Mouse (Mus musculus) cerebellum, adult 2 months (tissue): ENCODE measurements at regions not wholly inside any gene's neighbourhood (a gene's known extent, or its start where the extent isn't known, plus 50 kb on each side); places are given as distances from the start of the nearest gene placed in this dataset.

Experiments
- DNase-seq, 2 experiments: peaks; one replicate each; pipeline ENCODE4 v3.0.0; 2021
- H3K27ac ChIP-seq: fragments of 200-500 bp; 2 replicates; pipeline ENCODE4 v1.5.1; 2012; ENCODE audit warnings: low read length, control low read depth, inconsistent platforms; ENCODE audit not compliant: insufficient read depth
- H3K27me3 ChIP-seq: fragments of 200-500 bp; 2 replicates; pipeline ENCODE4 v1.6.1; 2012; ENCODE audit warnings: inconsistent platforms, mild to moderate bottlenecking, low read length, moderate library complexity; ENCODE audit not compliant: control insufficient read depth, insufficient read depth
- H3K4me1 ChIP-seq: fragments of 200-500 bp; 2 replicates; pipeline ENCODE4 v1.6.1; 2011; ENCODE audit warnings: low read length; ENCODE audit not compliant: control insufficient read depth, insufficient read depth
- H3K4me3 ChIP-seq: fragments of 200-500 bp; replicated peaks from 2 replicates; pipeline ENCODE3; 2011; ENCODE audit warnings: mild to moderate bottlenecking, low read depth, low read length, control low read depth; ENCODE audit not compliant: insufficient read depth
- CTCF ChIP-seq: fragments of 200-500 bp; IDR thresholded peaks from 2 replicates; pipeline ENCODE4 v1.5.1; 2011; ENCODE audit warnings: low read depth, mild to moderate bottlenecking, control low read depth, low read length, moderate library complexity, borderline replicate concordance; ENCODE audit not compliant: insufficient read depth
- POLR2A ChIP-seq: fragments of 200-500 bp; IDR thresholded peaks from 2 replicates; pipeline ENCODE4 v1.6.1; 2011; ENCODE audit warnings: low read length, control low read depth, borderline replicate concordance; ENCODE audit not compliant: insufficient read depth
- WGBS: fragments of 180-500 bp; shearing (Covaris S2); methylation state at CpG from one replicate; pipeline ENCODE4 v1.1.7; 2018; 5-methylcytosine and 5-hydroxymethylcytosine counted together

DNA sequence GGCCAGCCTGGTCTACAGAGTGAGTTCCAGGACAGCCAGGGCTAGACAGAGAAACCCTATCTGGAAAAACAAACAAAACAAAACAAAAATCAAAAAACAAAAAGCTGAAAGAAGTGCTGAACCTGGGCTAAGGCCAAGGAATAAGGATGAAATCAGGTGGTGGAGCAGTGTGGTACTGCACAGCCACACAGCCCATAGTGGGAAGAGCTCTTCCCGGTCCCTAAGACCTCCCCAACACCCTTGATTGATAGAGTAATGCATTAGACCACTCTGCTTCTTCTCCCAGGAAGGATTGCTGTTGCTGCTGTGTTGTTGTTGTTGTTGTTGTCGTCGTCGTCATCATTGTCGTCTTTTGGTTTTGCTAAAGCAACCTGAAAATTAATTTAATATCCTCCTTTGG lies 118.2 kb upstream of the Mafb start:
- 77% methylated on average over 5 of the region's 5 CpGs for WGBS
- Histone ChIP-seq H3K27me3 (no peaks in the 10 kb centered on the region; the same call in 1 of the 2 replicates), H3K27ac (no peak overlapping the region), H3K4me3 (no peak overlapping the region), H3K4me1 (no peaks in the 10 kb centered on the region)
- no peak for TF ChIP-seq POLR2A
- no peak for TF ChIP-seq CTCF
- DNase-seq, result no peak

DNA sequence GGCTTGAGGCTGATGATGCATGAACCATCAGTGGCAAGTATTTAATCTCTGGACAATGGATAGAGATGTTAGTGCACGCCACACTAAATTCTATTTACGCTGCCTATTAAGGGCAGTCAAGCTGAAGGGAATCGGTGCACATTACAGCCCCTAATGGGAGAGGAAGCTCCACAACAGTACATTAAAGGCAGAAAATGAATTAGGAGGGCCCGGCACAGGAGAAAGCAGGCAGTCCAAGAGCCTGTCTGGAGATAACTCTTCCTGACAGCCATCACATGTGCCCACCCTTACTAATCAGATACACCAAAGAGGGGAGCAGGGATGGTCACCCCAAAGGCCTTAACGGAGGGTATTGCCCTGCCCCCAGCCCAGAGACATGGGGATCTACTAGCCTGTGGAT lies 118.7 kb upstream of the Mafb start:
- H3K4me1 ChIP-seq, result no peaks in the 10 kb centered on the region
- WGBS, result 39% methylated on average over 5 of the region's 5 CpGs
- no peak overlapping the region for H3K27ac ChIP-seq
- no peaks in the 10 kb centered on the region; the same call in 1 of the 2 replicates for H3K27me3 ChIP-seq
- no peak for TF ChIP-seq CTCF
- TF ChIP-seq POLR2A, result no peak
- no peak overlapping the region for H3K4me3 ChIP-seq
- no peak for DNase-seq

DNA sequence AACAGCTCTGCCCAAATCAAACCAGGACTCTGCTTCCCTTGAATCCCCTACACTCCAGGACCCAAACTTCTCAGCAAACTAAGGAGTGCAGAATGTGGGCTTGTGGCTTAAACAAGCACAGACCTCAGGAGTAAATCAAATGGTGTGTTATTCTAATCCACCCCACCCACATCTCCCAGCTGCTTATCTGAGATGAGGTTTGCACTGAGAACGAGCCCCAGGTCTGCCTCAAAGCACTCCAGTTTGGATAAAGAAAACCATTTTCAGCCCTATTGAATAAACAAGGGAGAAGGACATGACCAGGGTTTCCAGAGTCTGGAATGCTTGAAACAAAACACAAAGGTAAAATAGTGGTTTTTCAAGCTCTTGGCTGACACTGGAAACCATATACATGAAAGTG lies 132.9 kb upstream of the Mafb start:
- no peaks in the 10 kb centered on the region; the same call in 1 of the 2 replicates for H3K27me3 ChIP-seq
- H3K4me1 ChIP-seq, result no peaks in the 10 kb centered on the region; the same call in 1 of the 2 replicates
- DNase-seq, result no peak
- H3K27ac ChIP-seq, result no peak overlapping the region
- no peak for TF ChIP-seq CTCF
- TF ChIP-seq POLR2A, result no peak
- 69% methylated on average over 1 of the region's 1 CpGs for WGBS
- H3K4me3 ChIP-seq, result no peak overlapping the region

DNA sequence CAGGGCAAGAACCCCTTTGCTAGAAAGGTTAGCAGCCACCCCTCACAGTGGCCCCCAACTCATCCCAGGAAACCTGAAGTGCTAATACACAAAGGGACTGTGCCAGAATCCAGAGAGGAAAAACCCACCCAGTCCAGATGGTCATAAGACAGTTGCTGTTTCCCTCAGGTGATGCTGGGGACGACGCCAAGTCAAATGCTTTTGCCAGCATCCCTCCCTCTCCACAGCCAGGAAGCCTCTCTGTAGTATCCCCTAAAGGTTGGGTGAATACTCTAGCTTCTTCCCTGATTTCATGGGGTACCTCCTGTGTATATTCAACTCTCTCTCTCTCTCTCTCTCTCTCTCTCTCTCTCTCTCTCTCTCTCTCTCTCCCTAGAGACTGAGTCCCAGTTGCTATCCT lies 136.0 kb upstream of the Mafb start:
- DNase-seq, result no peak
- H3K27ac ChIP-seq, result no peak overlapping the region
- H3K27me3 ChIP-seq, result no peaks in the 10 kb centered on the region
- no peaks in the 10 kb centered on the region; the same call in 1 of the 2 replicates for H3K4me1 ChIP-seq
- no peak overlapping the region for H3K4me3 ChIP-seq
- WGBS, result 40% methylated on average over 2 of the region's 2 CpGs
- TF ChIP-seq POLR2A (no peak), CTCF (no peak)

DNA sequence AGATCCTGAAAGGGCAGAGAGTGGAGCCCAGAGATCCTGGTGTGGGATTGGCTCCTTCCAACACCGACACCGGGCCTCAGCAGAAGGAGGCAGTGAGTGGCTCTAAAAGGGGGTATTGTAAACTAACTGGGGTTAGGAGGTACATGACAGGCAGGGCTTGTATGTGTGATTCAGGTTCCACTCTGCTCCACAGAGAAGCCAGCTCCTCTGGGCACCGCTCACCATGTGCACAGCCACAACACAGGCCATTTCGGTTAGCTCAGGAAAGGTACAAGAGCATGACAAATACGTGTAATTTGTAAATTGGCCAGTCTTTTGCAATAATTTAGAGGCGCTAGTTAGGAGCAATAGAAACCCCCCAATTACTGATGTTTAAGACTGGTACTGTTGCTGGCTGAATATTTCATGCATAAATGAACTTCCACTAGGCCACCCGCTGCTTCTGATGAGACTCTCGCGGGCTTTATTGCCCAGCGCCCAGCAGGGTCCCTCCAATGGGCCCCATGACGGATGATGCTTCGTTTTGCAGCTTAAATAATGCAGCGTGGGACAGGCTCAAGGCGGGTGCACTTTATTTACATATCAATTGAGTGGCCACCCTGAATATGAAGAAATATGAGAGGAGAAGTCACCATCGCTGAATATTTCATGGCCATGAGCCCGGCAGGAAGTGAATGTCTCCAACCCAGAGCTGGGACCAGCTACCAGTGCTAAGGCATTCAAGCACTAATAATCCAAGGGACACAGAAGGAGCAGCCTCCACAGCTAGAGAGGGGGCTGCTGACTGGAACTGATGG lies 136.9 kb upstream of the Mafb start:
- 14% methylated on average over 16 of the region's 16 CpGs for WGBS
- no peaks in the 10 kb centered on the region; the same call in 1 of the 2 replicates for H3K4me1 ChIP-seq
- H3K27ac ChIP-seq, result no peak overlapping the region
- H3K27me3 ChIP-seq, result no peaks in the 10 kb centered on the region
- no peak for DNase-seq
- TF ChIP-seq CTCF (no peak), POLR2A (no peak)
- H3K4me3 ChIP-seq, result no peak overlapping the region

DNA sequence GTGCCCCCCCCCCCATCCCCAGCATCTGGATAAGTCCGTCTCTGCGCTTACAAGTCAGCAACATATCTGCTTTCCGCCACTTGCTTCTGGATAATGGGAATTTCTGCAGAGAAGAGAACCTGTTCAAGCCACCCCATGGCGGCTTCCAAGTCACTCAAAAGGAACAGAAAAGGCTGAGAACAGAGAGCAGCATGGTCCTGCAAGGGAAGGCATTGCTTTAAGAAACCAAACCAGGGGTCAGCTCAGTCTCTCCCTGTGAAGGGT lies 137.5 kb upstream of the Mafb start:
- Histone ChIP-seq H3K27ac (no peak overlapping the region), H3K4me3 (no peak overlapping the region), H3K4me1 (no peaks in the 10 kb centered on the region; the same call in 1 of the 2 replicates), H3K27me3 (no peaks in the 10 kb centered on the region)
- no peak for DNase-seq
- no peak for TF ChIP-seq CTCF
- no peak for TF ChIP-seq POLR2A
- WGBS, result 34% methylated on average over 4 of the region's 4 CpGs

DNA sequence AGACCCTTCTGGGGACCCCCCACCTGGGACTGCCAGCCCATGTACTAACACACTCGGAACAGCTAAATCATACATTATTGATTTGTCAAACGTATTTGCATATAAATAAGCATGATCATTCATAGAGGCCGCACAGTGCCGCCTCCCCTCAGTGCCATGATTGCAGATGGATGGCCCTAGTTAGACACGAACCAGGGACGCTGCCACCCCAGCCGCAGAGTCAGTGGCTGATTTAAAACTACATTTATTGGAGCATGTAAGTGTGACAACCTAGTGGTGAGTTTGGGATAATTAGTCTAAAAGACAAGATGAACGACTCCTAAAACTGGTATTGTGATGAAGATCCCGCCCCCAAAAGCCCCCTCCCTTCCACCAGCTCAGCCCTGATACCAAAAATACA lies 138.3 kb upstream of the Top1 start:
- no peak for TF ChIP-seq CTCF
- WGBS, result 46% methylated on average over 9 of the region's 9 CpGs

DNA sequence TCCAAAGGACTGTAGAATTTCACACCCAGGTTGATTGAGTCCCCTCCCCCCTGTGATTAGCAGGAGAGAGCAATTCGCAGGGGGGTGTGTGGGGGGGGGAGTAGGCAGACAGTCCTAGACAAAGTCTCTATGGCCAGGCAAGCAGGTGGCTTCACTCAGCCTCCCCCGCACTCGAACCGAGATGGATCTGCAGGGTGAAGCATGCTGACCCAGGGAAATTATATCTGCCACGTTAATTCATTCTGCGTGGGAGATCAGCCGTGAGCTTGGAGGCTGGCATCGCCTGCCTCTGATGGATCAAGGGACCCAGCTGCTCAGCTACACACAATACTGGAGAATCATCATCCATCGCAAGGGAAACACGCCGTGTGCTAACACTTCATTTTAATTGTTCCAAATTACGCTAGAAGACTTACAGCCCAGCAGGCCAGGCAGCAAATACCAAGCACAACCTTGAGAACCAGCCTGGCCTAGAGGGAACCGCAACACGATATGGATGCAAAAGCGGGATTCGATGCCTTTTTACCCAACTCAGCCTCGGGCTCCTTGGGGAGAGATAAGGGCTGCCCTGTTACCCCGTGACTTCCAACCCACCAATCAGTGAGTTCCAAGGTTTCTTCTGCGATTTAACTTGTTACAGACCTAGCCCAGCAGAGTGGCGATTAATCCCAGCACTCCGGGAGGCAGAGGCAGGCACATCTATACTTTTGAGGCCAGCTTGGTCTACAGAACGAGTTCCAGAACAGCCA lies 137.7 kb upstream of the Top1 start:
- Histone ChIP-seq H3K27me3 (no peaks in the 10 kb centered on the region), H3K4me1 (no peaks in the 10 kb centered on the region; the same call in 1 of the 2 replicates), H3K4me3 (no peak overlapping the region), H3K27ac (no peak overlapping the region)
- TF ChIP-seq POLR2A, result no peak
- TF ChIP-seq CTCF, result no peak
- no peak for DNase-seq
- 32% methylated on average over 22 of the region's 22 CpGs for WGBS

More for the DNA sequence above, 138.3 kb upstream of the Top1 start:
- H3K27me3 ChIP-seq, result no peaks in the 10 kb centered on the region
- H3K4me1 ChIP-seq, result no peaks in the 10 kb centered on the region; the same call in 1 of the 2 replicates
- DNase-seq, result no peak
- H3K4me3 ChIP-seq, result no peak overlapping the region
- no peak overlapping the region for H3K27ac ChIP-seq
